In genomic region chr17:50740804-50741203, GRCm38 (mm10) we compare ENCODE assay signal across 34 mouse cellular contexts.
"Had no signal": no experiment of that assay in that cellular context is flagged by ENCODE, and none has a peak within 500 bp of the region (broad histone marks: within the 10 kb centered on the region; RNA-seq: fewer than 3 reads in every experiment).

No protein-coding gene starts in this region.

- H3K9me3 ChIP-seq: heart, embryonic 10.5 days; heart, embryonic 12.5 days; heart, embryonic 13.5 days; heart, embryonic 15.5 days; hindbrain, embryonic 10.5 days; hindbrain, embryonic 12.5 days; hindbrain, embryonic 13.5 days; hindbrain, embryonic 15.5 days; kidney, embryonic 15.5 days had no signal

- H3K27me3 ChIP-seq: heart, embryonic 12.5 days; heart, embryonic 13.5 days; heart, embryonic 15.5 days; hindbrain, embryonic 12.5 days; hindbrain, embryonic 13.5 days; hindbrain, embryonic 15.5 days; kidney, embryonic 15.5 days had no signal

- ATAC-seq: hindbrain, embryonic 16.5 days; hindbrain, postnatal 0 days; inflammation-experienced regulatory T-cells, adult 6 months; intestine, embryonic 16.5 days; intestine, postnatal 0 days had no signal

- DNase-seq: heart, postnatal 10 days; heart, postnatal 14 days; heart, postnatal 36 days; heart, postnatal 4 days; kidney, adult 18-20 months; kidney, adult 2 months; kidney, adult 8-10 months; kidney, adult 9 months; kidney, postnatal 10 days; kidney, postnatal 14 days; kidney, postnatal 25 days; kidney, postnatal 36 days; kidney, postnatal 4 days; layer of hippocampus, adult 9-11 months; layer of hippocampus, postnatal 36 days had no signal

- H3K4me2 ChIP-seq: heart, embryonic 11.5 days; heart, embryonic 12.5 days; heart, embryonic 13.5 days; heart, embryonic 15.5 days; hindbrain, embryonic 12.5 days; hindbrain, embryonic 13.5 days; hindbrain, embryonic 14.5 days; hindbrain, embryonic 15.5 days; kidney, embryonic 15.5 days had no signal

- H3K4me3 ChIP-seq: heart, embryonic 10.5 days; heart, embryonic 12.5 days; heart, embryonic 13.5 days; heart, embryonic 15.5 days; hindbrain, embryonic 10.5 days; hindbrain, embryonic 12.5 days; hindbrain, embryonic 13.5 days; hindbrain, embryonic 15.5 days; kidney, embryonic 15.5 days; layer of hippocampus, adult 2 months; left cerebral cortex, adult 2 months had no signal

- H3K36me3 ChIP-seq: heart, embryonic 10.5 days; heart, embryonic 12.5 days; heart, embryonic 15.5 days; hindbrain, embryonic 12.5 days; hindbrain, embryonic 15.5 days had no signal

- H3K4me1 ChIP-seq: hindbrain, embryonic 15.5 days; kidney, embryonic 15.5 days had no signal

- H3K27ac ChIP-seq: heart, embryonic 10.5 days; heart, embryonic 13.5 days; heart, embryonic 15.5 days; hindbrain, embryonic 10.5 days; hindbrain, embryonic 12.5 days; hindbrain, embryonic 13.5 days; hindbrain, embryonic 14.5 days; hindbrain, embryonic 15.5 days; hindbrain, postnatal 0 days; kidney, embryonic 15.5 days; kidney, postnatal 0 days; layer of hippocampus, adult 2 months; left cerebral cortex, adult 2 months had no signal

- H3K9ac ChIP-seq: heart, embryonic 12.5 days; heart, embryonic 13.5 days; heart, embryonic 15.5 days; hindbrain, embryonic 12.5 days; hindbrain, embryonic 13.5 days; hindbrain, embryonic 14.5 days; hindbrain, embryonic 15.5 days; kidney, embryonic 15.5 days had no signal
